Mouse (Mus musculus) megakaryocyte, adult 5-6 weeks (primary cell): ENCODE results near the gene Pdzd2. TPM values are rescaled to one million over a fixed set of nuclear protein-coding genes. Genes with fewer than 3 reads are reported as not detected.
"Not testable (repeated sequence)": the region's sequence is repeated elsewhere in the genome, so short reads cannot be mapped to it uniquely, and the experiment has no call there.

Experiments used
- ATAC-seq: 2 replicates; pipeline ENCODE4 v1.8.0; 2016; ENCODE audit warnings: mild to moderate bottlenecking, inconsistent platforms; ENCODE audit not compliant: poor library complexity, severe bottlenecking
- total RNA-seq, 2 experiments: library from RNA; stranded (forward) in 1 of 2; stranded (reverse) in 1 of 2; fragments of 153-499, 151-499 nt in 1 of 2; fragments of 221-1000, 200-1000 nt in 1 of 2; gene quantifications; 2 replicates each; pipeline versions ENCODE4 v1.2.3 to v1.2.4; 2015 to 2017

The Pdzd2 gene
- total RNA-seq, 2 experiments from 2014 or later: 0.22 to 0.59 TPM

DNA sequence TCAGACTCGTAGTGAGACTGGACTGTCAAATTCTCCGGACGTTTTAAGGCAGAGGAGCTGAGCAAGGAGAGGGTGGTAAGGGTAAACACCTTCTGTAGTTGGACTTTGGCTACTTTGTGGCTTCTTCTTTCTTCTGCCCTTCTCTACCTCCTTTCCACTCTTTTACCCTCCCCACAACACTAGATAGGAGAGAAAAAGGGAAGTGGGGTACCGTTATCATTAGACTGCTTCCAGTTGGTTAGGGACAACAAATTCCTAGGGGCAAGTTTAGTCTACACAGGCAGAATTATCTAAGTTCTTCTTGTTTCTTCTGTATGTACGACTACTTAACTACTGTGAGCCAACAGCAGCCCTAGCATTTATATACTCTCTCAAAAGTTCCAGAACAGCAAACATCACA lies 334.1 kb downstream of the Pdzd2 start:
- ATAC-seq: no peak

DNA sequence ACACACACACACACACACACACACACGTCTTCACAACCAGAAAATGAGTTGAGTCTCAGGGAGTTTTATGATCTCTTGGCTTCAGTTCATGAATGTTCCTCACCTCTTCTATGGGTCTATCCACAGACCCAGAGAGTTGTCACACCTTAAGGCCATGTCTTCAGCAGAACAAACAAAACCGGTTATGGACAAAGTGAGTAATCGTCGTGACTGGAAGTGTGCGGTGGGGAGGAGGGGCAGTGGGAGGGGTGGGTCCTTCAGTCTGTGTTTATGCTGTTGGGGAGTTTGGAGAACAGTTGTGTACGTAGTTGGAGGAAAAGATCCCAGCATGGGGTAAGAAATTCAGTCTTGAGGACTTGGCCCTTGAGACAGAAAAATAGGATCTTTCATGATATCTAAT lies 342.7 kb downstream of the Pdzd2 start:
- no peak for ATAC-seq

DNA sequence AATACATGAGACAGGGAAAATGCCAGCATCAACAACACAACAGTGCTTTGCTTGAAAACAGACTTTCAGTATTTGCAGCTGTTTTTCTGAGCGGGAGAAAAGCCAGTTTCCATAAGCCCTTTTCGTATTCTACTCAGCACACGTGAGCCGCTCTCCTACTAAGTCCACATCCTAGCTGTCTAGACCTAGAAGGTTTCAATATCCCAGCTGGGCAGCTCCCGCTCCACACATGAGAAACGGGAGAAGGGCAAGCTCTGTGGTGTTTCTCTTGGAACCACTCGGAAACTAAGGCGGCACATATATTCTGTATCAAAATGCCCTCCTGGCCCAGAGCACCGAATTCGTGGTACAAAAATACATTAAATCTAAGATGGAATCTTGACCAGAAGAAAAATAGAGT lies 345.0 kb downstream of the Pdzd2 start:
- no peak for ATAC-seq

DNA sequence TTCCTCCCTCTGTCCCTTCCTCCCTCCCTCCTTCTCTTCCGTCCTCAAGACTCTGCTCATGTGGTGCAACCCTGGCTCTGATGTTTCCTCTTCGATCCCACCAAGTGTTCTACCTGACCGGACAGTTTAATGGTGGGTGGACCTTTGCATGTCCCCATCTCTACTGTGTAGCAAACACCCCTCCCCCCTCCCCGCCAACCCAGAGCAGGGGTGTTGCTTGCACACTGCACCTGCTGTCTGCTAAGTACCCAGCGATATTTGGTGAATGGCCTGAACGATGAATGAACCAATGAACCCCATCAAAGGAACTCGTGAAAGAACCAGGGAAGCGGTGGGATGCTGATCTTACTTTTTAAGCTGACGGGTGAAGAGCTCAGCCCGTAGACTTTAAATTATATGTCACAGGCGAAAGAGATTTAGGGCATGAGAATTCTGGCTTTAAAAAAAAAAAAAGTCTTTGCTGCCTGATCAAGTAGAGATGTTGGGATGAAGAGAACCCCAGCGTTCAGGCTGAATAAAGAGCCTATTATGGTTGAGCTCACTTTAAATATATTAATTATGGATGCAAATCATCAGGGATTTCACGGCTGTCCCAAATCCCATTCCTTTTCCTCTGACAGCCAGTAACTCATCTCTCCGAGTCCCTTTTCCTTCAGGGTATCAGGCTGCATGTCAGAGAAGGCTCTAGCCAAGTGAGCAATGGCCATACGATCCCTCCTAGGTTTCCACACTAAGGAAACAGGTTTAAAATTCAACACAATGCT lies 350.8 kb downstream of the Pdzd2 start:
- ATAC-seq: no peak

DNA sequence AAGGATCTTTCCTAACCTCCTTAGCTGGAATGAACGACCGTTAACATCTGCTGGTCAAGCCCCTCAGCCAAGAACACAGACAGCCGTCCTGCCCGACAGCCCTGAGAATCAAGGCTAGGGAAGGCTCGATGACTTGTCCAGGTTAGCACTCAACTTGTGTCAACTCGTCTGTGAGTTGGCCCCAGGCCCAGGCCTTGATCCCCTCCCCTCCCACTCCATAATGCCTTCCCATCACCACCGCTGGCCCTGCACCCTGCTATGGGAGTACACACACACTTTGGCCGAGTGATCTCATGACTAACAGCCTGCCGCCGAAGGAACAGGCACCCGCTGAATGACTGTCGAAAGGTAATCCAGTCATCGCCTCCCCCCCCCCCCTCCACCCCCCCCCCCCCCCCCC lies 355.0 kb downstream of the Pdzd2 start:
- ATAC-seq: no peak

DNA sequence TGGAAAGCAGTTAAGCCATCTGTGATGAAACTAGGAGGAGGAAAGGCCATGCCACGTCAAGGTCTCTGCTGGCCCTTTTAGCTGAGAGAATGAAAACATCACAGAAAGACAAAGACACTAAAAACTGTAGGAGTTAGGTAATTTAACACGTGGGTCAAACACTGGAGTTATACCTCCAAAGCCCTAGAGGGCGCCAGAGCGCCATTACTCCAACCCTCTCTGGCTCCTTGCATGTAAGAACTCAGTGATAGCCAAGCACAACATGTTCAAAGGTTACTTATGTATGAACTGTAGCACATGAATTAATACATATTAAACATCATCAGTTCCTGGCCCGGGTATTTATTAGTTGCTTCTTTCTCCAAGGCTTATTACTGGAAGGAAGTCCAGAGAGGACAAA lies 359.2 kb downstream of the Pdzd2 start:
- peak; percentile 59 for ATAC-seq

DNA sequence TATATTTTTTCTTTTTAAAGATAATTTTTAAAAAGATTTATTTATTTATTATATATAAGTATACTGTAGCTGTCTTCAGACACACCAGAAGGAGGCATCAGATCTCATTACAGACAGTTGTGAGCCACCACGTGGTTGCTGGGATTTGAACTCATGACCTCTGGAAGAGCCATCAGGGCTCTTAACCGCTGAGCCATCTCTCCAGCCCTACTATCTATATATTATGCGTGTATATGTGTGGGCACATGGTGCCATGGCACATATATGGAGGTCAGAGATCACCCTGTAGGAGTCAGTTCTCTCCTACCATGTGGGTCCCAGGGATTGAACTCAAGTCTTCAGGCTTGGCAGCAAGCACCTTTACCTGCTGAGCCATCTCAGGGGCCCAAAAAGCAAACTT lies 359.7 kb downstream of the Pdzd2 start:
- no peak for ATAC-seq

DNA sequence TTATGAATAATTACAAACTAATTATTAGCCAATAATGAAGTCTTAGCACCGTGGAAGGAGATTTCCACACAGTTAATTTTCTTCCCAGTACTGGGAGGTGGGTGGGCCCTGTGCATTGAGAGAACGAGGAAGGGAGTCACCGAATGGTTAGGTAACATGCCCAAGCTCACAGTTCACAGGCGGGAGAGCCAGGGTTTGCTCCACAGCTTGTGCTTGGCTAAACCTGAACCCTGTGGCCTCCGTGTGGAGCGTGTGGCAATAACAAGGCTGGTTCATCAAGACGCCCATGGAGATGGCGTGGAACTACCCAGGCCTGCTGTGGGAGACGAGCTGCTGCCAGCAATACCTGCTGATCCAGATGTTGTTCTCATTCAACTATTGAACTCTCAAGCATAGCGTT lies 361.9 kb downstream of the Pdzd2 start:
- ATAC-seq: 0 out of 2 replicates have a peak, but pooled peaks have one; percentile 20

DNA sequence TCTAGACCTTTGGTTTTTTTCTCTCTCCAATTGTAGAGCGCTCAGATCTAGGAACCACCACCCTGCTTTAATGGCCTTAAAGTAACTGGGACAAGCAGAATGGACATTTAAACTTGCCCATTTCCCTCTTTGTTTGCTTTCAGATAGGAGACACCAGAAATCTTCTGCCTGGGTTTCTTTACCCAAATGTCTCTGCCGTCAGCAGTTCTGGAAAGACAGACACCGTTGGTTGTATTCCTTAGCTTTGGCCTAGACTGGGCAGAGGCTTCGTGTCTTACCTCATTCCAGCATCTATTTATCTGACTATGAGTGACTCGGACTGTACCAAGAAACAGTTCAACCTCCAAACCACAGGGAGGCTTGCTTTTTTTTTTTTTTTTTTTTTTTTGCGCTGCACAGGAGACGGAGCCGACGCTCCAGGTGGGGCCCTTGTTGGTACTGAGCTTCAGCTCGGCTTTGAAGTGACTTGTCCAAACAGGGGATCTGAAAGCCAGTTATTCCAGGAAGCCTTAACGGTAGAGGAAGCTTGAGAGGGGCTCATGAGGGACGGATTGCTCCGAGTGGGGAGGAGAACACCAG lies 363.1 kb downstream of the Pdzd2 start:
- peak; percentile 14; the same call in 1 of the 2 replicates for ATAC-seq

DNA sequence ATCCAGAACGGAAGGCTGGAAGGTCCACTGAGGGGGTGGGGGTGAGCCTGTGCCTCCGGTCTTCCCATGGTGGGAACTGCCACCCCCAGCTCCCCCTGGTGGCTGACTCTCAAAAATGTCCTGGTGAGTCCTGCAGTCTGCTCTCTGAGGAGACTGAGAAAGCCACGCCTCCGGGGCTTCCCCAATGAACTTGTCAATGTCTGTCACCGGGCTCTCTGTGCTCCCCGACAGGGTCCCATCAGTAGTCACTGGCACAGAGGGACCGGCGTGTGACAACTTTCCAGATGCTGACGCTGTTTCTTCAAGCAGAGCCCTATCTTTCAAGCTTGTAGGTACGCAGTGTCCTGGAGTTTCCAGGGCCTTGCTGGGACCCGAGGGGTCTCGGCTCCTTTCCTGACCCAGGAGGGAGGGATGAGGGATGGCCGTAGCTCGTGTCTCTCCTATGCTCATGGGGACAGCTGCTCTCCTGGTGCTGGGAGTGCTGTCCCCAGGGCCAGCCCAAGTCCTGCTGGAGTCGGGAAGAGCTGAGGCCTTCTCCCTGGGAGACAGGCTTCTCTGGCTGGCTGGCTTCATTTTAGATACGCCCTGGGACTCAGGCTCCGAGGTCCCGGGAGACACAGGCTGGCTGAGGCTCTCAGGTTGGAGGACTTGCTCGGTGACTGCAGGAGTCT lies 363.9 kb downstream of the Pdzd2 start:
- ATAC-seq: peak; percentile 80

DNA sequence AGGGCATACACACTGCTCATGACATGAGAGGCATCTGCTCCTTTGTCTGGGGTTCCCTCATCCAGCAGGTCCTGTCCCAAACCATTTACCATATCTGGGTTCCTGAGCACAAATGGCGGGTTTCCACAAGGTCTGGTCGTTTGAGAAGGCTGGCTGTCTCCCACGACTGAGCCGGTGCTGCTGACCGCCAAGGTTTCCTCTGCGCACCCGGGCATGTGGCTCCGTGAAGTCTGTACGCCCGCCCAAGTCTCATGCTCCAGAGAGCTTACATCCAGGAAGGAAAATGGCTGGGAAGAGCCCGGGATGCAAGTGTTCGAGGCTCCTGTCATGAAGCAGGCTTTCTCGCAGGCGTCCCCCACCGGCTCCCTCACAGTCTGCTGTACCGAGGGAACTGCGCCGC lies 364.8 kb downstream of the Pdzd2 start:
- ATAC-seq: no peak

DNA sequence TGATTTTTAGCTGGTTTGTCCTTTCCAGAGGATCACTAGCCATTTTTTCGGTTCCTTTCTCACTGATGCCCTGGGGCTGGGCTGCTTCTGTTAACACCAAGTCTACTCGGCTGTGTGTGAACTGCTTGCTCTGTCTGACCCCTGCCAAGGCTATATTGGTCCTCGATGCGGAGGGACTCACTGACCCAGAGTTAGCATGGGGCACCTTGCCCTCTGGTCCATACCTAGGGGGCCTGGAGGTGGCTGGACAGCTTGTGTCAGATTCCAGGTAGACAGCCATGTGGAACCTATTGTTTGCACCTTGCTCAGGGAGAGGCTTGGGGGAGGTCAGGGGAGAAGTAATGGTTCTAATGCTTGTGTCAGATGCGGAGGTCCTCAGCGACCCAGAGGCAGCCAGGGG lies 365.8 kb downstream of the Pdzd2 start:
- no peak for ATAC-seq

DNA sequence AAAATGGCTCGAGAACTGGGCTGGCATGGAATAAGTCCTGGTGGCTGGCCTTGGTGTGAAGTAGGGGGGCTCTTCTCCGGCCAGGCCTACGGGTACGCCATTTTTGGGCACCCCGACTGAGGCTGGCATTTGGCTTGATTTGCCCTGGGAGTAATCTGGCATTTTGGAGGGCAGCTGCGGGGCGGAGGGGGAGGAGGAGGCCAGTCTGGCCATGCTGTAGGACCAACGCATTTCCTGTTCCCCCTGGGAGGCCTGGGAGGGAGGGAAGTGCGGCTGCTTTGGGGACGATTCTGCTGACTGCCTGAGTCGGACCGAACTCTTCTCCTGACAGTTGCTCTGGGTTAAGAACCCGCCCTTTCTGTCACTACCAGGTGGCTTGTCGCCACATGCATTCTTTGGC lies 366.2 kb downstream of the Pdzd2 start:
- ATAC-seq: no peak

DNA sequence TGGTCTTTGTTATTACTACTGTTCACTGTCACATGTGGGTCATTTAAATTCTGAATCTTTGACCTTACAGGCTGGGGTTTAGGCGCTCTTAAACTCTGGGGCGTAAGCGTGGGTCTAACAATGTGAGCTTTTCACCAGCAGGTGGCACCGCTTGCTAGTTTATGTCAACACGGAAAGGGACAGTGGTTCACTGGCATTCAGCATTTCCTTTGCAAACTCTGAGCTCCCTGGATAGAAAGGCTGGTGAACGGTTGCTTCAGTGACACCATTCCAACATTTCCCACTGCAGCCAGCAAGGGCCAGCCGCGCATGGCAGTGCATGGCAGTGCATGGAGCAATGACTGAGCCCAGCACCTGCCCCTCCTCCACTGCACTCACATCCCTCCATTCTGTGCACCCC lies 368.5 kb downstream of the Pdzd2 start:
- peak; percentile 63 for ATAC-seq

DNA sequence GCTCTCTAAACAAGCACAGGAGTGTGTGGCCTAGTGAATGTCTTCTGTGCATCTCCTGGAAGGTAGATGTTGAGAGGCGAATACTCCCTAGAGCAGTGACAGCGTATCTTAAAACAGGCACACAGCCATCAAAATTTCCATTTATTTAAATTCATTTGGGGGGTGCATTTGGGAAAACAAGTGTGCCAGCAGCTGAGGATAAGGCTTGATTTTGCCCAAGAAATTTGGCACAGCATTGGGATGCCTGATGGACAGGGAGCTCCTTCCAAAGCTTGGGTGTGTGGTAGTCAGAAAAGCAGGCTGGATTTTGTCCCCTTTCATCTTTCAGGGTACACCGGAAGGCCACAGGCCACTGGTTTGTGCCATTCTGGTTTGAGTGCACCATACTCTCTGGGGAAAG lies 369.6 kb downstream of the Pdzd2 start:
- no peak for ATAC-seq

DNA sequence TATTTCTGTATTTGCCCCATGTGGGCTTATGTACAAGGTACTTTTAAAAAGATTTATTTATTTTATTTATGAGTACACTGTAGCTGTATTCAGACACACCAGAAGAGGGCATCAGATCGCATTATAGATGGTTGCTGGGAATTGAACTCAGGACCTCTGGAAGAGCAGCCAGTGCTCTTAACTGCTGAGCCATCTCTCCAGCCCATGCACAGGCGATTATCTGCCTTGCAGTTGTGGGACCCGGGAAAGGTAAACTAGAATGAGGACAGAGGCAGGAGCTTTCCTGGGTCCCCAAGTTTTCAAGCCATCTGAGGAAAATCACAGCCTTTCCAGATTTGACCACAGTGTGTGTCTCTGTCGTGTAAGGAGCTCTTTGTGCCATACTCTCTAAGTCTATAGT lies 370.9 kb downstream of the Pdzd2 start:
- ATAC-seq: no peak

DNA sequence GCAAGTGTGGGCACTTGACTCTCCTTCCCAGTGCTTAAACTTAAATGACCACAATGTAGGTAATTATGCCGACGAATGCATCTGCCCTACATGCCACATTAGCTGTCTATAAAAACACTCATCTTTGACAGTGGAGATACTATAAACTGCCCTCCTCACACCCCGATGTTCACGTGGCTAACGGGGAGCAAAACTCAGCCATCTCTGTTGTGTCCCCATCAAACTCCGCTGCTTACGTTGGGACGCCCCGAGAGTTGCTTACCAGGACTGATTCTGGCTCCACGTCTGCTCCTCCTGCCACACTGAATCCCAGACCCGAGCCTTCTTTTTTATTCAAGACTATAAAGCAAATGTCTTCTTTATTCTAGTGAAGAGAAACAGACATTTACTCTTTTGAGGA lies 371.4 kb downstream of the Pdzd2 start:
- no peak for ATAC-seq

DNA sequence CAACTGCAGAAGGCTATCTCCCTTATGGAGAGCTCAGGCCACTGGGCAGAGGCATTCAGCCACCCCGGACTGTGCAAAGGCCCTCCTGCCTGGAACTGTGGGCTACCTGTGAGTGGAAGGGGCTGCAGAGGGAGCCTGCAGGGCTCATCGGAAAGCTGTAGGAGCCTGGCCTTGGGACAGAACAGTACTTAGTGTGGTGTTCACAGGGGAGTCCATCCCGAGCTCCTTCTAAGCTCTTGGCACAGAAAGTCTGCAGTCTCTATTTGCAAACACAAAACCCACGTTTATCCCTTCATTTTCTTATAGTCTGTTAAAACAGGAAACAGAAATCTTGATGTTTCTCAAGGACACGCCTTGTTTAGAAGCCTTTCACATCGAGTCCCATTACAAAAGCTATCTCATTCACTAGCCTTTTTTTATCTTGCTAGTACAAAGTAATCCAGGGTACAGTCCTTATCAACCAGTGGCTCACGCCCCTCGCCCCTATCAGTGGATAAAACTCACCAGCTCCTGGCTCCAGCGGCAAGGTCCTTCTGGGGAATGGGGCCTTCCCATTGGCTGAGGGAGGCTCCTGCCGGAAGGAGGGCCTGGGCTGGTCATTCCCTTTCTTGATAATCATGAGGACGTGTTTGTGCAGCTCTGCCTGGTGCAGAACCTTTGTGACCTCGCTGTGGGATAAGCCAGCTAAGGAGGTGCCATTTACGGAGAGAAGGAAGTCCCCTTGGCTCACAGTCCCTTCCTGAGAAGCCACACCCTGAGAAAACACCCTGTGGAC lies 372.2 kb downstream of the Pdzd2 start:
- ATAC-seq: 0 out of 2 replicates have a peak, but pooled peaks have one; percentile 11

DNA sequence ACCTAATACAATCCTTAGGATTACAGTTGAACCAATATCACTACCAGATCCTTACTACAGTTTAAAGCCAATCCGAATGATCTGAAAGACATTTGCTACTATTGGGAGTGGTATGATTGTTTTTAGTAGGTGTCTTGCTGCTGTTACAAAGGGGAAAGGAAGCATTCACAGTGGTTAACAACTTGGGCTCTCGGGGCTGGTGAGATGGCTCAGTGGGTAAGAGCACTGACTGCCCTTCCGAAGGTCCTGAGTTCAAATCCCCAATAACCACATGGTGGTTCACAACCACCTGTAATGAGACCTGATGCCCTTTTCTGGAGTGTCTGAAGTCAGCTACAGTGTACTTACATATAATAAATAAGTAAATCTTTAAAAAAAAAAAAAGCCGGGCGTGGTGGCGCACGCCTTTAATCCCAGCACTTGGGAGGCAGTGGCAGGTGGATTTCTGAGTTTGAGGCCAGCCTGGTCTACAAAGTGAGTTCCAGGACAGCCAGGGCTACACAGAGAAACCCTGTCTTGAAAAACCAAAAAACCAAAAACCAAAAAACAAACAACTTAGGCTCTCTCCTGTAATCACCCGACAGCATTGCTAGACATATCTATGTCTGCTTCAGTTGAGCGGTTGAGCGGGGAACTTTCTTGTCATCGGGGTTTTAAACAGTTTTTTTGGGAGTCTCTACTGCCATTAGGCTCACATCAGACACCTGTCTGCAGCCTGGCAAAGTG lies 373.0 kb downstream of the Pdzd2 start:
- not testable (repeated sequence) for ATAC-seq

DNA sequence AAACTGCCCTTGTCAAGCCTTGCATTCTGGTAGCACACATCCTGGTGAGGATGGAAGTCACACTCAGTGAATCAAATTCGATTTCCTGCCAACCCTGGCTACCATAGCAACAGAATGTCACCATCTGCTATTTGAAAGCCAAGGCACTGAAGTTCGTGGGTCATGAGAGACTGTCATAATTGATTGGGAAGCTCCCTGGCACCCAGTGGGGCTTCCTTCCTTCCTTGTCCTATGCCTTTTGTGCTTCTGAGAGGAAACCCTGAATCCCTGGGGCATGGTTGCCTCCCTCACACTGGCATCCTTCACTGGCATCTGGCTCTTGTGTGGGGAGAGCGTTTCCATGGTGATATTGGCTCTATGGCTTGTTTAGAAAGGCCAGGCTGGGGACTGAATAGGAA lies 373.7 kb downstream of the Pdzd2 start:
- ATAC-seq: no peak
